Mouse (Mus musculus) kidney, adult 9 months (tissue): ENCODE results near the gene Map3k4.
A peak's percentile ranks its signal among the peaks of the same experiment; 100 is the strongest.

Experiments
- DNase-seq: peaks from one replicate; pipeline ENCODE4 v3.0.0; 2022

Gene Map3k4

DNA sequence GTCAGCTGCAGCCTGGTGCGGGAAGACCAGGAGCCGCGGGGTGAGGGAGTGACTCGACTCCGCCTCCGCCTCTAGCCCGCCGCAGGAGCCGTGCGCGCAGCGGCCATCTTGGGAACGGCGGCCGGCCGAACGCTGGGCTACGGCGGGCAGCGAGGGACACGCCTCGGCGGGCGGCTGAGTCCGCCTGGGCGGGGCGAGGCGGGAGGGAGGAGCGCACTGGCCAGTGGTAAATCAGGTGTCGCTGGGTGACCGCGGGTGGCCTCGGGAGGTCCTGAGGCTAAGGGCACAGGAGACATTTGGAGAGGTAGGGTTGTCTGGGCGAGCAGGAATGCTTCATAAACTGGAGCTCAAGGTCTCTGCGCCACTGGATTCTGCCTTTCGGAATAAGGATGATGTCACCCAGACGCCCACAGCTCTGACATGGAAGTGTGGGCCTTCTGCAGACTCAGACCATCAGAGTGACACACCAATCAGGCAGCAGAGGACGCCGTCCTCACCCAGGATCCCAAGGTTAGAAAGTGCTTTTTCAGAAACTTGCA lies at the start of gene Map3k4:
Map3k4 (minus strand) TSS at position 134 of the 539 bp plus-strand sequence.
- DNase-seq = peak; percentile 95

- peak; percentile 86 for DNase-seq
Observed at GRCm38 (mm10) chr17:12367373-12367930, 48.9 kb upstream of the Map3k4 start.

GRCm38 (mm10) chr17:12364426-12364735 lies 45.8 kb upstream of the Map3k4 start:
- DNase-seq = no peak

- no peak for DNase-seq
Observed at GRCm38 (mm10) chr17:12363601-12364425, 45.2 kb upstream of the Map3k4 start.

GRCm38 (mm10) chr17:12359876-12360275 lies 41.3 kb upstream of the Map3k4 start:
- DNase-seq = no peak

GRCm38 (mm10) chr17:12352781-12353180 lies 34.2 kb upstream of the Map3k4 start:
- DNase-seq = no peak

DNA sequence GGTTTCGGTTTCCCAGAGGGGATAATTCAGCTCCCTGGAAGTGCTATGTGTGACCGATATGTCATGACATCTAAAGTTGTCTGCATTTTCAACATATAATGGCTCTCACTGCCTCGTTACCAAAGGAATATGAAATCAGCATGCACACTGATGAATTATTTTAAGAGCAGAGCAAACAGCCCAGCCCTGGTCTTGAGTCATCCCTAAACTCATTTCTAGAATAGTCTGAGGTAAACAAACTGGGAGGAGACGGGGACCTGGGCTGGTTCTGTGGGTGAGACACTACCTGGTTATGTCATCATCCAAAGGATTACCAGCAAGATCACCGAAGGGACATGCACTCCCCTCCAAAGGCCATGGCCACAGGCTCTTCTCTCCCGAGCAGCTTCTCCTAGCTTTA lies 33.0 kb upstream of the Map3k4 start:
- DNase-seq = no peak

DNA sequence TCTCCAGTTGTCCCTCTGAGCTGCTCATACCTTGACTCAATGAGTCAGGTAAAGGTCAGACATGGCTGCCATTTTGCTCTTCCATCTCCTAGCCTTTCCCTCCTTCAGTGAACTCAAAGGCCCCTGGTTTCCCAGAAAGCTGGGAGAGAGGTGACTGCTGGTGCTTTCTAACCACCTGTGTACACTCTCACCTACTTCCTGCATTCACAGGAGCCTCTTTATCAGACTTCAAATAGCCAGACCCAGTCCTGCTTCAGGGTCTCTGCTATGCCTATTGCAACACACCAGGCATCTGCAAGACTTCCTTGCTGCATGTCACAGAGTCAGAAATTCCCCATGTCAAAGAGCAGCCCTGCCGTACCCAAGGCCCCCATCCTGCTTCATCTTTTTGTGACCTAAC lies 28.9 kb upstream of the Map3k4 start:
- no peak for DNase-seq

DNA sequence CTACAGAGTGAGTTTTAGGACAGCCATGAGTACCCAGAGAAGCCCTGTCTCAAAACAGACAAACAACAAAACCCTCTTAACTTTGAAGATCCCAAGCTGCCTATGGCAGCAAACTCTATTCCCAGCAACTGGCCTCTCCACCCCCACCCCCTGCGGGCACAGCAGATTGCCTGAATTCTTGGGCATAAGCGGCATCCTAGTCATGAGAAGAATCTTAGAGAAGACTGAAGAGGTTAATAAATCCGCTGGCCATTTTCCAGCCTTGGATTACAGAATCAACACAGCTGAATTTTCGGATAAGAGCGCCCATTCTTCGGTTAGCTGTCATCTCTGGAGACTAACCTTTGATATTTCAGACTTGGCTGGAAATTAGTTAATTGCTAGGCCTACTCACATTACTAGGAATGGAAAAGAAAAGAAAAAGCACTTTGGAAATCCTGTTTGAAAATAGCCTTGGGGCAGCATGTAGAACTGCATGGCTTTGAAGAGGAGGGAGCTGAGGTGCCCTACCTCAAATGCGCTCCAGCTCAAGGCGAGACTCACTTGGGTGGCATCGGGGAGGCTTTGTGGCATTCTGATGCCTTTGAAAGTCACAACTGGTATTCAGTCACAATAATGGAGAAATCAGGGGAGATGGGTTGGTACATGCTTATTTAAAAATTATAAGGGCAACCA lies 25.2 kb upstream of the Map3k4 start:
- peak; percentile 31 for DNase-seq

DNA sequence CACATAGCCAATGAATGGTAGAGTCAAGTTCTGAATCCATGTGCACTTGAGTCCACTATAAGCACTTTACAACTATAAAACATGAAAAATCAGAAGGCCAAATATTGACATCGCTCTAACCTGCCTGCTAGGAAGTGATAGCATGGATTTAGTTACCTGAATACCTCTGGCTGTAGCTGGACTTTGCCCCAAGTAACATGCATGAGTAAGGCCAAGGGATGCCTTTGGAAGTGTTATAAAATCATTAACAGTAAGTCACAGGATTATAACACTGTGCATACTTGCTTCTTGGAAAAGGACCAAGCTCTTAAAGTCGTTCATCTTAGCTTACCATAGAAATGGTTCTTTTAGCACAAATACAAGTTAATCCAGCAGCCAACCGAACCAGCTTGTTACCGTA lies 18.6 kb upstream of the Map3k4 start:
- DNase-seq = peak; percentile 89

DNA sequence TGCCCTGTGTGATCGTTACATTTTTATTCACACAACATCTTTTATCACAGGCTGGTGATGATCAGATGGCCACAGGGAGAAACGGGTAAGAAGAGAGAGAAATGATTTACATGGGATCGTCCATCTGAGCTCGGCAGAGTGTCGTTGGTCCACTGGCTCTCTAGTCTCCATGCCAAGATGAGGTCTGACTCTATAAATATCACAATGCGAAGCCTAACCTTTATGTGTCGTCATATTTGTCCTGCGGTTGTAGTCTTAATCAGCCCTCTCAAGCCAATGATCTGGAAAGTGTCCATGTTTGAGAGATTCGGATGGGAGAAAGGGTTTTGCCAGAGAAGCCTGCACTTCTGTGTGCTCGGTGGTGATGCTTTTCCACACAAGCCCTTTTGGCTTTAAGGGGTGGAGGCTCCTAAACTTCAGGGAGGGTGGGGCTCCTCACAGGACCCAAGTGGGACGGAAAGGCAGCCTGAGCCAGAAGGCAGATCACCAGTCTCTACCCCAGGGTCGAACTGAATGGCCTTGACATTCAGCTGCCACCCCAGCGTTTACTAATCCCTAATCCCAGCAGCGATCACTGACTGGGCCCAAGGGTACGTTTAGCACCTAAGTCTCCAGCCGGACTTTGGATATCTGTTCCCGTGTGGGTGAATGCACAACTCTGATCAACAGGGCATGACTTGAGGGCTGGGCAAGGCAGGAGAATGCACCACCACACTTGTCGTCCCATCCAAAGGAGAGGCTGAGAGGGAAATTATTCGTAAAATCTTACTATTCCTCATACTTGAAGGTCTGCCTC lies 17.7 kb upstream of the Map3k4 start:
- DNase-seq = peak; percentile 84

DNA sequence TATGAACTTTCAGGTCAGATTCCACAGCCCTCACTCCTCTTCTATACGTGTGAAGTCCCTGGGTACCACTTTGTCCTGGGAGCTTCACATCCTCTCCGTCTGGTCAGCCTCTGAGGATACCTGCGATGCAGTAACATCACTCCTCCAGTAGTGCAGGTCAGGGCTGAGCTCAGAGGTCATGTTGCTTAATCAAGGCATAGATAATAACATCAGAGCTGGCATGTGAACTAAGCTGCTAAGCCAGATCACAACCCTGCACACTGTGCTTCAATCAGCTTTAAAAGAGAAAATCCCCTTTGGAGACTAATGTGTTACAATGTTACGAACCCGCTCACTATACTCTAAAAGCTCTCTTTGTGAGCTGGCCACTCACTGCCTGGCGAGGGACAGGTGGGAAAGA lies 16.5 kb upstream of the Map3k4 start:
- no peak for DNase-seq

DNA sequence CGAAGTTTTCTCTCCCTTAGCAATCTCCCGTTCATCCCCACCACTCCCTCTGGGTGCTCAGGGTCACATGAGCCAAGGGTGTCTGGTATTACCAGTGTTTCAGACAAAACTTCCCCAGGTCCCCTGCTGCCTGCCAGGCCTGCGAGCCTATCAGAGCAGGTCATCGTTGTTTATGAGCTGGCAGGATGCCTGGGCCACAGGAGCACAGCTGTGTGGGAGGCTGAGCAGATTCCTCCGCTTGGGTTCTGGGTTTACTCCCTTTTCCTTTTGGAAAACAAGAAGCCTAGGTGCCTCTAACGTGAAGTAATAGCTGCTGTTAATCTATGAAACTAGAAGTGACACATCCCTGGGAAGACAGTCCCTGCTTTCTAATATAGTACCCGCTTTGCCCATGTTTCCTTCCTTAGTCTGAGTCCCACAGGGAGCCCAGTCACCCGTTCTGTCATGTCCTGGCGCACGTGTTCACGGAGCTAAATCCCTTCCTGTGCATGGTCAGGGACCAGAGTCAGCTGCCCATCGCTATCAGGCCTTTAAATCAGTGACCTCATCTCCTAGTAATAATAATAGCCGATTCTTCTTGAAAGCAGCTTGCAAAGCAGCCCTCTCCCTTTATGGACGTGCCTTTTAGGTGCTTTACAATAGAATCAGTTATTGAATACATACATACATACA lies 9.4 kb upstream of the Map3k4 start:
- DNase-seq = peak; percentile 80

- DNase-seq = no peak
Observed at GRCm38 (mm10) chr17:12319786-12320185, 1.2 kb upstream of the Map3k4 start.

DNA sequence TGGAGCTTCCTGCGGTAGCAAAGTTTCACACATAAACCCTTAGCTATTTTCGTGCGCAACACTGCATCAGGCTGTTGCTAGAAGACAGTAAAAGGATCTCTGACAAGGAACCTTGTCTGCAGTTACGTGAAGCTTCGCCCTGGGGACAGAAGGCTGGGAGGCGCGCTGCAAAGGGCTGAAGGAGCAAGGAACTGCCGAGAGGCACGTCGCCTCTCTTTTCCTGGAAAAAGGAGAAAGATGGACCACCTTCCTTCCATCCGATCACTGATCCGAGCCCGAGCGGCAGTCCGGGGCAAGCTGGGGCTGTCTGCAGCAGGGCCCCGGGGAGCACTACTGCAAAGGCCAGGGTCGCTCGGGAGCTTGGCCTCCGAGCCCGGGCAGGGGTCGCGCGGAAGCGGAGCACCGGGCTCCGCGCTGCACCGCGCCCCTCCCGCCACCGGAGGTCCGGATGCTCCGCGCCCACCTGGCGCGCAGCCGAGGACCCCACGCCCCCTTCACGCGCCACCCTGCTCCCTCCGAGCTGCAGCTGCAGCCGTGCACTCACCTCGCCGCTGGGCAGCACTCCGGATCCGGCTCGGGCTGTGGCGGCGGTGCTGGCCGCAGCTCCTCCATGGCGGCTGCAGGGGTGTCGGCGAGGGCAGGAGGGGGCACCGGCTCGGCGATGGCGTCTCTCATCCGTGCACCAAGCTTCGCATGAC lies 493 bp downstream of the Map3k4 start:
- no peak for DNase-seq

DNA sequence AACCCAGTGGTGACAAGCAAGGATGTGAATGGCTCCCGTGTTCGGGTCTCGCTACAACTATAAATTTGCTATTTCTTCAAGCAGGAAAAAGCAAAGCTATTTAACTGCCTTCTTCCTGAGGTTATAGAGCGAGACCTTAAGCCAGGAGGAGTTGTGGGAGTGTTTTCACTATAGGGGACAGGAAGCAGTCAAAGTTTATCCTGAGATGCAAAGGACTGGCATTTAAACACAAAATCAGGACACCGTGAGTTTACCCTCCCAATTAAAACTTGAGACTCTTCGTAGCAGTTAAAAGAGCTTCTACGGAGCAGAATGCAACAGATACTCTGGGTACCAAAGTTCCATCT lies 1.0 kb downstream of the Map3k4 start:
- DNase-seq = no peak

DNA sequence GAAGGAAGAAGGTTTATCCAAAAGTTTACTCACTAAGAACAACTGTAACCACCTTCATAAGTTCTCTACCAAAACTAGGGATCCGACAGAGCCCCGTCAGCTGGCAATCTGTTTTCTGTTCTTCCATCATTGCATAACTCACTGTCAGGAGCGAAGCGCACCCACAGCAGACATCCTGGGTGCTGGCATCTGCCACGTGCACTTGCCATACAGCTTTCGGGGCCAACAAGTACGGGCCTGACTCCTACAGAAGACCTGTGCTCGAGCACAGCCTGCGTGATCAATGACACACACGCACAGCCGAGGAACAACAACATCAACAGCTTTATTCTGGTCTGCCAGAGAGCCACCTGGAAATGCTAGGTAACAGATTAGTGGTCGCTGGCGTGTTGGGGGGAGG lies 2.3 kb downstream of the Map3k4 start:
- no peak for DNase-seq

DNA sequence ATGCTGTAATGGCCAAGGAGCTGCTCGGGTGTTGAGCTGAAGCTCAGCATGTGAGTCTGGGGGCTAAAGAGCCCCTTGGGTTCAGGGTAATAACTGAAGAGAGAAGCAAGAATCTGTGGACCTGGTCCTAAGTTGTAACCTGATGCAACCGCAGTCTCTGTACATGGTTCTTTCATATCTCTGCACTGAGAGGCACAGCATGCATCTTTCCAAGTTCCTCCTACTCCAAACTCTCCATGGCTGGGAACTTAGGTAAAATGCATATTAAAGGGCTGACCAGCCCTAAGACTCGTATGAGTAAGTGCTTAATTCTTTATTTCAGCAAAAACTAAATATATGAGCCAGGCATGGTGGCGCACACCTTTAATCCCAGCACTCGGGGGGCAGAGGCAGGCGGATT lies 6.3 kb downstream of the Map3k4 start:
- no peak for DNase-seq

GRCm38 (mm10) chr17:12309493-12309892 lies 9.1 kb downstream of the Map3k4 start:
- DNase-seq = no peak

DNA sequence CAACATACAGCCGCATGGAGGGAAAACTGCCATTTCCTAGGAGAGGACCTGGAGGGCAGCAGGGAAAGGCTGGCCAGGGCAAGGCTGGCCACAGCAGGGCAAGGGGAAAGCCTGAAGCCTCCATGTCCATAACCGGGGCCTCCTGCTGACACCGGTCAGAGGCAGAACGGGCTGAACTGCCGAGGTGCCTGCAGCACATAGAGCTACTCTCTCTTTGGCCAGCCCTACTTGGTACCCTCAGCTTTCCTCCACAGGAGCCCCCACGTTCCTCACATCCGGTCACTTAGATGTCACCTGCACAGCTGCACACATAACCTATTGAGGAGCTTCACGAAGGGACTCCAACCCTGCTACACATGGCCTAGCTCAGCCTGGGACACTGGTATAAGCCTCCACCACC lies 9.5 kb downstream of the Map3k4 start:
- no peak for DNase-seq

DNA sequence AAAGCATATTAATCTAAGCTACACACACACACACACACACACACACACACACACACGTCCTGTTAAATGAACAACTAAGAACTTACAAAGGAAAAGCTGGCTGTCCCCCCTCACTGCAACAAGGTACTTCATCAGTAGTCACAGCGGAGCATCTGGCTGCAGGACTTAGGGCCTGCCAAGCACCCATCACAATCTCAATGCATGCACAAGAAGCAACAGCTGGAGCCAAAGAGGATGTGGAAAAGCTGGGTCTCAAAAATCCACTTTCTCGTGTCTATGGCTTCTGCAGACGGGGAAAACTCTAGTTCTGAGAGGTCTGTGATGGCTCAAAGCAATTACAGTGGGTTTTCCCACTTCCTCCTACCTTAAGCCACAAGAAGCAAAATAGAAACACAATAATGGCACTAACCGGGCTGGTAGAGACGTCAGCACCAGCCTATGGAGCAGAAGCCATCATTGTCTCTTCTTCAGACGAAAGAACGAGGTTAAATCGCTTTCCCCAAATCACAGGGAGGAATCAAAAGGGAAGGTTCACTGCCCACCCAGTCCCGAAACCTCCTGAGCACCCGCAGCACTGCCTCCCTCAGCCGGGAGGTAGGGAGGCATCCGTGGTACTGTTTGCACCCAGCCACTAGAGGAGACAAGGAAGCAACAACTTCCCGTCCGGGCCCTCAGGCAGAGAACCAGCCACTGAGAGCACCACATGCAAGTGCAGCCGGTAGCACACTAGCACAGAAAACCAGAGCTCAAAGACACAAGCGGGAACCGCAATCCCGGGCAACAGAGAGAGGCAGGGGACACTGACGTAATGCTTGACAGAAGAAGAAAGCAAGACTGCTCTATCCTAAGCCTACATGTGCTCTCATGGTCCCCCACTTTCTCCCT lies 11.1 kb downstream of the Map3k4 start:
- no peak for DNase-seq
